Mouse (Mus musculus): ENCODE measurements around the gene Ilkap. TPM values are rescaled to one million over a fixed set of nuclear protein-coding genes. Genes with fewer than 3 reads are reported as not detected.

The Ilkap gene
- polyA plus RNA-seq (2015; fragmentation: Nextera tagmentation; extraction: Ambion mirVana): 81.5 and 82.0 TPM in 2 replicates

DNA sequence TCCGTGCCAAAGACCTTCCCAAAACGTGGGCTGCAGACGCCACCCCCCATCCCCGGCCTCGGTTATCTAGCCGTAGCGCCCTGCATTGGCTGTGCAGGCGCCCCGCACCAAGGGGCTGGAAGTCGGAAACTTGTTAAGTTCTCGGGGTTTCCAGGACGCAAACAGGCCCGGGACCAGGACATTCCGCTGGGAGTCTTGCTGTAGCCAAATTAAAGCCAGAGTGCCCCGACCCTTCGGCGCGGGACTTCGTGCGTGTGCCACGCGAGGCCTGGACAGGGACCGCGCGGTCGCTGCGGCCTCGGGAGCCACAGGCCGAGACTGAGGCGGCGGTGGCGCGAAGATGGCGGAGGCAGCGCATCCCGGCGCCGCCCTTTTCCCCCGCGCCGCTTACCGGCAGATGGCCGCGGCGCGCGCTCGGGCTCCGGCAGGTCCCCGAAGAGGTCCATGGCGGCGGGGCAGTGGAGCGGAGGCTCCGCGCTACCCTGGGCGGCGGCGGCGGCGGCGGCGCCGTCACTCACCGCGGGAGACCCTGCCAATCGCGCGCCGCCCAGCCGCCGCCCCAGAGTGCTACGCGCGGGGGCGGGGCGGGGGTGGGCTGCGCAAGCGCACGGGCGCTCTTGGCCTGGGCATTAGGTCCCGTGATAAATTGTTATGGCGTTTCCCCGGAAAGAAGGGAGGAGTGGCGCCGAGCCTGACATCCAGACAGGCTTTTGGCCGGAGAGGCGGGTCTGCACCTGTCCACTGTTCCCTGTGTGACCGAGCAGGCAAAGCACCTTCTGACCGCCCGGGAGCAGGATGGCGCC is at the start of gene Ilkap:
Gene Ilkap (minus strand): TSS at position 556 of the 803 bp plus-strand sequence.

DNA sequence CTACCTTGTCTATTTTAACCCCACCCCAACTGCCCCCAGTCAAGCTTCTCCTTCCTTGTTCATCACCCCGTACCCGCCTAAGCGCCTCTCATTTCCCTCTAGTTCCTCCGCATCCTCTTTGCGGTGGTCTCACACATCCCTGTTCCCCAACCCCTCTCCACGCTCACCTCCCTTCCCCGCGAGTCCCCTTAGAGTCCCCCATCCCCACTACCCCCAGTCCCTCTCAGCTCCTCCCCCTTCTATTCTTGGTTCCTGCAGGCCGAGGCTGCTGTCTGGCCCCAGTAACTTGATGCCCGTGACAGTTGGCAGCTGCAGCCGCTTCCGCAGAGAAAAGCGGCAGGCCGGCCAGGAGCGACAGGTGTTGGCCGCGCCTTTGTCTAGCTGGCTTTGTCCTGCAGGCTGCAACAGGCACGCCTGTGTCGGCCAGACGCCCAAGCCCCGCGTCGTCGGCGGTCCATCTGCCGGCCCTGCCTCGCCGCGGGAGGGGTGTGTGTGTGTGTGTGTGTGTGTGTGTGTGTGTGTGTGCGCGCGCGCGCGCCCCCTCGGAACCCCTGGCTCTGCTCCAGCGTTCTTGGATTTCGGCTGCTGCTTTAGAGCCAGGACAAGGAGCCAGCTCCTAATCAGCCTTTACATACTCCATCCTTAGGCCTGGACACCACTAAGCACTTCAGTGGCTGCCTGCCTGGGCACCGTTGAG is 15.4 kb upstream of the Ilkap start, which contains the start of gene Hes6:
Gene Hes6 (minus strand): TSS at position 141 of the 697 bp plus-strand sequence.

GRCm38 (mm10) chr1:91366215-91367108 is 32.2 kb downstream of the Ilkap start, which contains the start of gene Erfe:
Gene Erfe, plus strand, starts transcription at chr1:91366430.

DNA sequence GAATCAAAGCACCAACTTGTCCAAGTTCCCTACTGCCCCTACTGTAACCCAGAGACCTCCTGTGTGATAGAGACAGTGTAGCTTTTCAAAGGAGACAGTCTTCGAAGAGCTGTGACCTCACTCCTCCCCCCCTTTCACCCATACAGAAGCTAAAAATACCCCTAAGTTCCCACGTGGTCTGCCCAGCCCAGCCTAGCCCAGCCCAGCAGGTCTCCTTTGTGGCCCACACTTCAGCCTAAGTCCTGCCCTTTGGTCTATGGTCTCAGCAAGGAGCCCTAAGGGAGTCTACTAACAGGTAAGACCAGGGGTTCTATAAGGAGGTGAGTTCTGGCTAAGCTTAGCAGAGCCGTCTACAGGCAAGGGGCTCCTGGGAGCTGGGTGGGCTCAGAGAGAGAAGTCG is 47.8 kb downstream of the Ilkap start, which contains the start of gene Klhl30:
Gene Klhl30 (plus strand): TSS at position 176 of the 400 bp plus-strand sequence.

Other genes with a start within 250 kb of the Ilkap start
- gene Ramp1, start 219.0 kb downstream of the Ilkap start, polyA plus RNA-seq (2015; fragmentation: Nextera tagmentation; extraction: Ambion mirVana): 17.9 and 22.8 TPM in 2 replicates
- 61.5 and 65.3 TPM in 2 replicates for gene Ube2f, start 148.5 kb downstream of the Ilkap start, polyA plus RNA-seq (2015; fragmentation: Nextera tagmentation; extraction: Ambion mirVana)
- gene Scly, start 100.5 kb downstream of the Ilkap start, polyA plus RNA-seq (2015; fragmentation: Nextera tagmentation; extraction: Ambion mirVana): 19.4 and 20.6 TPM in 2 replicates
- gene Espnl, start 76.7 kb downstream of the Ilkap start, polyA plus RNA-seq (2015; fragmentation: Nextera tagmentation; extraction: Ambion mirVana): 0.05 TPM in 1 of 2 replicates, not detected in the other
- 0.30 and 0.41 TPM in 2 replicates for gene Klhl30, start 47.8 kb downstream of the Ilkap start, polyA plus RNA-seq (2015; fragmentation: Nextera tagmentation; extraction: Ambion mirVana)
- 0.96 and 2.9 TPM in 2 replicates for gene Erfe, start 32.4 kb downstream of the Ilkap start, polyA plus RNA-seq (2015; fragmentation: Nextera tagmentation; extraction: Ambion mirVana)
- gene Hes6, start 15.2 kb upstream of the Ilkap start, polyA plus RNA-seq (2015; fragmentation: Nextera tagmentation; extraction: Ambion mirVana): 23.4 and 31.9 TPM in 2 replicates
- 1.6 and 1.9 TPM in 2 replicates for gene Per2, start 60.5 kb upstream of the Ilkap start, polyA plus RNA-seq (2015; fragmentation: Nextera tagmentation; extraction: Ambion mirVana)
- gene Traf3ip1, start 95.8 kb upstream of the Ilkap start, polyA plus RNA-seq (2015; fragmentation: Nextera tagmentation; extraction: Ambion mirVana): 3.0 and 3.1 TPM in 2 replicates
- gene Asb1, start 141.7 kb upstream of the Ilkap start, polyA plus RNA-seq (2015; fragmentation: Nextera tagmentation; extraction: Ambion mirVana): 9.2 and 9.4 TPM in 2 replicates